Comparison of ENCODE assay signal across 25 mouse cellular contexts in the genomic region with DNA sequence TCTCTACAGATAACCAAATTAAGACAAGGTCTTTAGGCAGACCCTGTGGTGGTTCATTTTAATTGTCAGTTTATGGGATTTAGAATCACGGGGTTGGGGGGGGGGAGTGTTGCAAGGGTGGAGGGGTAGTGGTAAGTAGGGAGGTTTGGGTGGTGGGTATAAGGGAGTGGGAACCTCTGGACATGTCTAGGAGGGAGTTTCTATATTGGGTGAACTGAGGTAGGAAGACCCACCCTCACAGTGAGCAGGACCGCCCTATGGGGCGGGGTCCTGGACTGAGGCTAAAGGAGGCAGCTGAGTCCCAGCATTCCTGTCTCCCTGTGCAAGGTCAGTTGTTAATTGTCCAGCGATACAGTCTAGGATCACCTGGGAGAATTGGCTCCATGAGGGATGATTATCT. TPM values are rescaled to one million over a fixed set of nuclear protein-coding genes. Genes with fewer than 3 reads are reported as not detected.
DNase-seq lines count a peak whose midpoint lies in the region; ATAC-seq and TF ChIP-seq lines count a peak whose summit lies in the region.
"Had no signal": no experiment of that assay in that cellular context is flagged by ENCODE, and none has a peak within 500 bp of the region (broad histone marks: within the 10 kb centered on the region; RNA-seq: fewer than 3 reads in every experiment).

No protein-coding gene starts in this region.

- no peaks in the 10 kb centered on the region for H3K4me1 ChIP-seq in kidney, embryonic 16.5 days (ENCODE audit: insufficient read depth, low read length)
- no peaks in the 10 kb centered on the region for H3K4me1 ChIP-seq in lung, postnatal 0 days (ENCODE audit: insufficient read depth, low read depth, low read length)
- peaks cover 7% of the 10 kb centered on the region for H3K4me1 ChIP-seq in midbrain, embryonic 10.5 days
- H3K4me1 ChIP-seq: heart, embryonic 15.5 days; intestine, embryonic 15.5 days had no signal

- H3K36me3 ChIP-seq in kidney, embryonic 16.5 days (ENCODE audit: insufficient read depth, low read length), result no peaks in the 10 kb centered on the region
- H3K36me3 ChIP-seq in lung, postnatal 0 days (ENCODE audit: insufficient read depth, low read length), result no peaks in the 10 kb centered on the region
- H3K36me3 ChIP-seq in midbrain, embryonic 10.5 days, result no peaks in the 10 kb centered on the region
- H3K36me3 ChIP-seq: forebrain, embryonic 12.5 days; forebrain, embryonic 15.5 days; heart, embryonic 12.5 days; heart, embryonic 15.5 days; hindbrain, embryonic 10.5 days; hindbrain, embryonic 13.5 days; intestine, embryonic 15.5 days had no signal

- no peak for TF ChIP-seq CTCF in lung, postnatal 0 days (IDR thresholded peaks at IDR 0.05)

- no peaks in the 10 kb centered on the region for H3K9me3 ChIP-seq in kidney, embryonic 16.5 days (ENCODE audit: low read length)
- no peaks in the 10 kb centered on the region for H3K9me3 ChIP-seq in lung, postnatal 0 days (ENCODE audit: low read length)
- H3K9me3 ChIP-seq in midbrain, embryonic 10.5 days (replicated peaks), result no peaks in the 10 kb centered on the region
- H3K9me3 ChIP-seq: forebrain, embryonic 12.5 days; forebrain, embryonic 15.5 days; heart, embryonic 12.5 days; heart, embryonic 15.5 days; hindbrain, embryonic 10.5 days; hindbrain, embryonic 13.5 days; intestine, embryonic 15.5 days had no signal

- no peak for TF ChIP-seq EP300 in lung, postnatal 0 days (IDR thresholded peaks at IDR 0.05)

- no peak overlapping the region for H3K4me2 ChIP-seq in kidney, embryonic 16.5 days (replicated peaks; ENCODE audit: low read depth, low read length)
- no peak overlapping the region for H3K4me2 ChIP-seq in lung, postnatal 0 days (replicated peaks; ENCODE audit: low read depth, low read length)
- H3K4me2 ChIP-seq: forebrain, embryonic 12.5 days; forebrain, embryonic 15.5 days; heart, embryonic 12.5 days; heart, embryonic 15.5 days; hindbrain, embryonic 13.5 days; intestine, embryonic 15.5 days had no signal

- no peaks in the 10 kb centered on the region for H3K27me3 ChIP-seq in kidney, embryonic 16.5 days (ENCODE audit: insufficient read depth, low read length)
- H3K27me3 ChIP-seq in lung, postnatal 0 days (replicated peaks; ENCODE audit: insufficient read depth, low read length), result no peaks in the 10 kb centered on the region
- H3K27me3 ChIP-seq in midbrain, embryonic 10.5 days (ENCODE audit: low read depth, poor library complexity, severe bottlenecking), result no peaks in the 10 kb centered on the region
- H3K27me3 ChIP-seq: CH12.LX; forebrain, embryonic 12.5 days; forebrain, embryonic 15.5 days; heart, embryonic 12.5 days; hindbrain, embryonic 13.5 days had no signal

- H3K27ac ChIP-seq in kidney, embryonic 16.5 days (ENCODE audit: low read length), result no peak overlapping the region
- no peak overlapping the region for H3K27ac ChIP-seq in lung, postnatal 0 days (ENCODE audit: low read length)
- H3K27ac ChIP-seq in midbrain, embryonic 10.5 days (replicated peaks), result no peak overlapping the region
- H3K27ac ChIP-seq: forebrain, embryonic 12.5 days; forebrain, embryonic 15.5 days; heart, embryonic 15.5 days; hindbrain, embryonic 10.5 days; hindbrain, embryonic 13.5 days; intestine, embryonic 15.5 days had no signal

- no peak for DNase-seq in kidney, postnatal 14 days
- peak; percentile 3 for DNase-seq in ES-CJ7 (ENCODE audit: low read depth, low spot score)
- peak; percentile 23 for DNase-seq in ZHBTc4 (ENCODE audit: low read depth, low spot score)
- DNase-seq in lung, postnatal 0 days (ENCODE audit: low spot score), result no peak
- no peak for DNase-seq in midbrain, embryonic 10.5 days (ENCODE audit: low spot score)
- DNase-seq: B cell, adult 2 months; cerebellum, adult 11 months; cerebellum, adult 2 months; cerebellum, adult 9-11 months; cerebellum, postnatal 25 days; gastrocnemius, postnatal 25 days; heart, adult 18-20 months; heart, postnatal 10 days; heart, postnatal 36 days had no signal

- ATAC-seq in kidney, embryonic 16.5 days (ENCODE audit: low FRiP score, low TSS enrichment), result 0 out of 2 replicates have a peak, but pooled peaks have one; percentile 19
- no peak for ATAC-seq in lung, postnatal 0 days
- ATAC-seq: forebrain, embryonic 15.5 days; hindbrain, embryonic 16.5 days; intestine, embryonic 15.5 days had no signal

- 81% methylated on average over 4 of the region's 4 CpGs for WGBS in kidney, embryonic 16.5 days
- 86% methylated on average over 4 of the region's 4 CpGs for WGBS in lung, postnatal 0 days
- 87% methylated on average over 4 of the region's 4 CpGs for WGBS in midbrain, embryonic 10.5 days

- H3K9ac ChIP-seq in kidney, embryonic 16.5 days (replicated peaks; ENCODE audit: low read length), result no peak overlapping the region
- no peak overlapping the region for H3K9ac ChIP-seq in lung, postnatal 0 days (replicated peaks; ENCODE audit: low read depth)
- H3K9ac ChIP-seq: forebrain, embryonic 12.5 days; forebrain, embryonic 15.5 days; heart, embryonic 12.5 days; heart, embryonic 15.5 days; hindbrain, embryonic 13.5 days; intestine, embryonic 15.5 days had no signal

- no peak overlapping the region for H3K4me3 ChIP-seq in kidney, embryonic 16.5 days (ENCODE audit: low read length)
- no peak overlapping the region for H3K4me3 ChIP-seq in lung, postnatal 0 days (ENCODE audit: low read depth, low read length)
- no peak overlapping the region for H3K4me3 ChIP-seq in midbrain, embryonic 10.5 days
- H3K4me3 ChIP-seq: erythroblast, embryonic 14.5 days; forebrain, embryonic 12.5 days; forebrain, embryonic 15.5 days; heart, embryonic 12.5 days; heart, embryonic 15.5 days; hindbrain, embryonic 10.5 days; hindbrain, embryonic 13.5 days; intestine, embryonic 15.5 days had no signal

RNA-seq across cellular contexts. Expression of gene Card11, which starts 42.0 kb away (rescaled TPM):
- polyA plus RNA-seq in kidney, embryonic 16.5 days (2015; fragmentation: Nextera tagmentation; extraction: Ambion mirVana), result 0.08 and 0.27 TPM in 2 replicates
- 2.1 and 2.3 TPM in 2 replicates for polyA plus RNA-seq in lung, postnatal 0 days (2015; fragmentation: Nextera tagmentation; extraction: Ambion mirVana)
- polyA plus RNA-seq in midbrain, embryonic 10.5 days (2016; fragmentation: Nextera tagmentation; extraction: Ambion mirVana), result 0.07 and 0.10 TPM in 2 replicates

Comparison
In these comparisons a context has a peak if more than half of its experiments do, and no peak if none do; other contexts are left out.
1. DNase-seq: peak in ES-CJ7 (single experiment) and ZHBTc4 (single experiment); none in kidney, postnatal 14 days (single experiment), lung, postnatal 0 days (single experiment) and midbrain, embryonic 10.5 days (single experiment).